Mouse (Mus musculus) neural tube, embryonic 14.5 days (tissue): ENCODE results near the gene Mis18a. TPM values are rescaled to one million over a fixed set of nuclear protein-coding genes. Genes with fewer than 3 reads are reported as not detected.

Source experiments
- ATAC-seq: fragments of 200-750 bp; cut with Nextera tagmentation; 2 replicates; pipeline ENCODE4 v1.8.0; 2017; ENCODE audit warnings: low read depth, mild to moderate bottlenecking, moderate TSS enrichment, moderate library complexity
- H3K27ac ChIP-seq: fragments of 300-500 bp; sonication (generic); 2 replicates; pipeline ENCODE4 v1.5.1; 2014; ENCODE audit warnings: low read depth, mild to moderate bottlenecking, control low read depth, low read length, moderate library complexity, mixed read lengths
- H3K27me3 ChIP-seq: fragments of 300-500 bp; sonication (generic); 2 replicates; pipeline ENCODE4 v1.6.1; 2014; ENCODE audit warnings: low read length; ENCODE audit not compliant: control insufficient read depth, insufficient read depth
- H3K36me3 ChIP-seq: fragments of 300-500 bp; sonication (generic); 2 replicates; pipeline ENCODE4 v1.6.1; 2014; ENCODE audit warnings: low read length, mixed read lengths; ENCODE audit not compliant: control insufficient read depth, insufficient read depth
- H3K4me1 ChIP-seq: fragments of 300-500 bp; sonication (generic); 2 replicates; pipeline ENCODE4 v1.6.1; 2014; ENCODE audit warnings: low read length; ENCODE audit not compliant: control insufficient read depth, insufficient read depth
- H3K4me2 ChIP-seq: fragments of 300-500 bp; sonication (generic); 2 replicates; pipeline ENCODE4 v1.6.1; 2014; ENCODE audit warnings: mild to moderate bottlenecking, low read depth, low read length, control low read depth
- H3K4me3 ChIP-seq: fragments of 300-500 bp; sonication (generic); 2 replicates; pipeline ENCODE4 v1.5.1; 2014; ENCODE audit warnings: low read depth, low read length, control low read depth, mixed read lengths
- H3K9ac ChIP-seq: fragments of 300-500 bp; sonication (generic); replicated peaks from 2 replicates; pipeline ENCODE4 v1.6.1; 2014; ENCODE audit warnings: low read depth, mild to moderate bottlenecking, control low read depth, low read length, mixed read lengths
- H3K9me3 ChIP-seq: fragments of 300-500 bp; sonication (generic); 2 replicates; pipeline ENCODE4 v1.6.1; 2016; ENCODE audit warnings: low read length; ENCODE audit not compliant: control insufficient read depth
- WGBS: fragments of 180-500 bp; shearing (Covaris S2); extraction: QIAGEN DNeasy Blood & Tissue Kit; methylation state at CpG from one replicate; pipeline ENCODE4 v1.1.7; 2014; 5-methylcytosine and 5-hydroxymethylcytosine counted together
- polyA plus RNA-seq: library from polyadenylated mRNA; unstranded; fragments of >200 nt; fragmentation: Nextera tagmentation; extraction: Ambion mirVana; gene quantifications from 2 replicates; pipeline ENCODE4 v1.2.1, GENCODE M21; 2014

Mis18a gene
- polyA plus RNA-seq, 1 experiment from 2014 or later, result 19.9 TPM

DNA sequence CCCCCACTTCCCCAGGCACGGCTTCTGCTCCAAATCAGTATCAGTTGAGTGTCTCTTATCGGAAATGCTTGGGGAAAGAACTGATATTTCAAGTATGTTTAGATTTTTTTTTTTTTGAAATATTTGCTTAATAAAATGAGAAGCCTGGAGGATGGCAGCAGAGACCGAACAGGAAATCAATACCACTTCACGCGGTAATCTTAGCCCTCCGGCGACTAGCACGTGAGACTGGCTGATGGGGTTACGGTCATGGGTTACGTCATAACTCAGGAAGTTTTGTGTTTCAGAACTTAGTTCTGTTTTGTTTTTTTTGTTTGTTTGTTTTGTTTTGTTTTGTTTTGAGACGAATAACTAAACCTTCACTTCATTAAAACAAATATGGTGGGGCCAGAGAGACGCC is 16.9 kb downstream of the Mis18a start:
- no peaks in the 10 kb centered on the region for H3K36me3 ChIP-seq
- H3K4me3 ChIP-seq, result peak overlapping the region; percentile 26
- no peaks in the 10 kb centered on the region for H3K27me3 ChIP-seq
- peak overlapping the region; percentile 44 for H3K9ac ChIP-seq
- H3K4me1 ChIP-seq, result peaks cover 11% of the 10 kb centered on the region
- peak overlapping the region; percentile 75 for H3K27ac ChIP-seq
- WGBS, result 67% methylated on average over 12 of the region's 12 CpGs
- peak overlapping the region; percentile 50 for H3K4me2 ChIP-seq
- ATAC-seq, result no peak
- no peaks in the 10 kb centered on the region for H3K9me3 ChIP-seq

DNA sequence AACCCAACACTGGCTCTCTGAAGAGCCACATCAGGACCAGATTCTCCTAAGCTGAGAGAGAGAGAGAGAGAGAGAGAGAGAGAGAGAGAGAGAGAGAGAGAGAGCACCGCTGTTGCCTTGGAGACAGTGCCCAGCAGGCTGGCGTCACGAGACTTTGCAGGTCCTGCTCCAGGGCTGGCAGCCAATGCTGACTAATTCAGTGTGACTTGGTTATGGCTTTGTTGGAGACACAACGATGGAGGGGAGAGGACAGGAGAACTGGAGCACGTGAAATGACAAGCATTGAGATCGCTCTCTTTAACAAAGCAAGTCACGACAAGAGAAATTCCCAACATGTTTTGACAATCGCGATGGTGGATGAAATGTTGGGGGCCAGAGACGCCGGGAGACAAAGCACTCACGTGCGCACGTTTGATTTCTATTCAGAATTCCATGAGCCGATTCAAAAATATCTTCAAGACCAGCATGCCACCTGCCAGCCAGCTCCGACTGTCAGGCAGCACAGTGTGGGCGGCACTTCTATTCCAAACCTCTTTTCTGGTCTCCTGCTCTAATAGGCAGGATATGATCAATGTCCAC is 17.4 kb downstream of the Mis18a start:
- H3K9ac ChIP-seq, result peak overlapping the region; percentile 44
- H3K4me2 ChIP-seq, result peak overlapping the region; percentile 50
- H3K27ac ChIP-seq, result peak overlapping the region; percentile 75
- H3K4me3 ChIP-seq, result peak overlapping the region; percentile 26
- H3K9me3 ChIP-seq, result no peaks in the 10 kb centered on the region
- H3K4me1 ChIP-seq, result peaks cover 11% of the 10 kb centered on the region
- WGBS, result 19% methylated on average over 17 of the region's 17 CpGs
- no peaks in the 10 kb centered on the region for H3K36me3 ChIP-seq
- ATAC-seq, result peak; percentile 91
- H3K27me3 ChIP-seq, result no peaks in the 10 kb centered on the region

DNA sequence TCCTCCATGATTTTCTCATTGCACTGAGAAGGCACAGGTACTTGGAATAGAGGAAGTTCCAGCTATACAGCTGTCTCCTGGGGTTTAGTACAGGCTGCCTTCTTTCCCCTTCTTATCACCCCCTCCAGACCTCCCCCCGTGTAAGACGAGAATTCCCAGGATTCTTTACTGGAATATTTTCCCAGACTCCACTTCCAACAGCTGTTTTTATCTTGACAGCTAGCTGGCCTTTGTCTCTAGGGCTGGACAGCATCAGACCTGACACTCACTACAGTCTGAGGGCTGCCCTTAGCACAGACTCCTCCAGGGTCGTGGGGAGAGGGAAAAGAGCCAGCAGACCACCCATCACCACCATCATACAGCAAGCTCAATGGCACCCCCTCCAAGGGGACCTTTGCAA is 20.9 kb downstream of the Mis18a start:
- Histone ChIP-seq H3K9me3 (no peaks in the 10 kb centered on the region), H3K4me2 (no peak overlapping the region), H3K4me1 (peaks cover 11% of the 10 kb centered on the region), H3K27me3 (no peaks in the 10 kb centered on the region), H3K4me3 (no peak overlapping the region), H3K36me3 (no peaks in the 10 kb centered on the region), H3K9ac (no peak overlapping the region), H3K27ac (no peak overlapping the region)
- WGBS, result 52% methylated on average over 3 of the region's 3 CpGs
- no peak for ATAC-seq

DNA sequence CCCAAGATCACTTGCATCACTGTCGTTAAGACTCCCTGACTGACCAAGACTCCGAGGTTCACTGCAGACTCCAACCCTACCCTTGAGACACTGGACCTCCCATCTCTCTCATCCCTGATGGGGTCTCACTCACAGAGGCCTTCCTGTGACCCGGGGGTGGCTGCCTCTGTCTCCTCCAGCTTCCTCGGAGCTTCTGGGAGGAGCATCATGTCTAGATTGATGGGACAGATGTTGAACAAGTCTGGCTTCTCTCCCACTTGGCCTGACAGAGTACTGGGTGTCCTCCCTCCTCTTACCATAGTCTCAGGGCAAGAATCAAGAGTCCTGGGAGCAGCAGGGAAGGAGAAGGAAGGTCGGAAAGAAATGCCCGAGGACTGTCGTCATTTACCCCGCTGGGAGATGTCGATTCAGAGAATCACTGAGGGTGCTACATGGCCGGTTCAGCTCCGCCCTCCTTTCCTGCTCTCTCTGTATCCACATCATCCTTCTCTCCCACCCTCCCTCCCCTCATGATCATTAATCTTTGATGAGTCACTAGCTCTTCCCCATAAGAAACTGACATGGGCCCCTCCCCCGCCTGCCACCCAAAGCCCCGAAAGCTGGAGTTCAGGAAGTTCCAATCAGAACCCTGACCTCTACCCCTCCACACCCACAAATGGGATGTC is 22.9 kb downstream of the Mis18a start:
- H3K27me3 ChIP-seq, result no peaks in the 10 kb centered on the region
- H3K36me3 ChIP-seq, result no peaks in the 10 kb centered on the region
- H3K27ac ChIP-seq, result no peak overlapping the region
- ATAC-seq, result no peak
- no peak overlapping the region for H3K4me2 ChIP-seq
- WGBS, result 77% methylated on average over 13 of the region's 13 CpGs
- peaks cover 4% of the 10 kb centered on the region; the same call in 1 of the 2 replicates for H3K4me1 ChIP-seq
- no peak overlapping the region for H3K9ac ChIP-seq
- H3K9me3 ChIP-seq, result no peaks in the 10 kb centered on the region
- H3K4me3 ChIP-seq, result no peak overlapping the region

DNA sequence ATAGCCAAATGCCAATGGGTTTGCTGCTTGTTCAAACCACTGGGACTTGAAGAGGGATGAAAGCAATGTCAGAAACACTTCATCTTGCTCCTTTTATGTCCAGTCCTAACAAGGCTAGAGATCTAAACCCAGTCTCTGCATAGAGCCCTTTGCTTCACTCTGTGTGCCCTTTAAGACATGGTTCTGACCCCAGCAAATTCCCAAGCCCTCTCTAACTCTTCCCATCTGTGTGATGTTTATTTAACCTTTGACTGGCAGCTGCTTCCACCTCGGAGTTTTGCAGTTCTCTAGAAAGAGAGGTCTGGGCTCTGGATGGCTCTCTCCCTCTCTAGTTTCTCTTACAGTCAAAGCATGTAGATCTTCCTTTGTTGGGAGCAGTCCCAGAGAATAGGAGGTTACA is 23.6 kb downstream of the Mis18a start:
- H3K4me2 ChIP-seq, result no peak overlapping the region
- ATAC-seq, result no peak
- no peaks in the 10 kb centered on the region for H3K4me1 ChIP-seq
- WGBS, result 29% methylated on average over 1 of the region's 1 CpGs
- no peaks in the 10 kb centered on the region for H3K9me3 ChIP-seq
- H3K36me3 ChIP-seq, result no peaks in the 10 kb centered on the region
- H3K4me3 ChIP-seq, result no peak overlapping the region
- no peak overlapping the region for H3K9ac ChIP-seq
- no peak overlapping the region for H3K27ac ChIP-seq
- no peaks in the 10 kb centered on the region for H3K27me3 ChIP-seq

DNA sequence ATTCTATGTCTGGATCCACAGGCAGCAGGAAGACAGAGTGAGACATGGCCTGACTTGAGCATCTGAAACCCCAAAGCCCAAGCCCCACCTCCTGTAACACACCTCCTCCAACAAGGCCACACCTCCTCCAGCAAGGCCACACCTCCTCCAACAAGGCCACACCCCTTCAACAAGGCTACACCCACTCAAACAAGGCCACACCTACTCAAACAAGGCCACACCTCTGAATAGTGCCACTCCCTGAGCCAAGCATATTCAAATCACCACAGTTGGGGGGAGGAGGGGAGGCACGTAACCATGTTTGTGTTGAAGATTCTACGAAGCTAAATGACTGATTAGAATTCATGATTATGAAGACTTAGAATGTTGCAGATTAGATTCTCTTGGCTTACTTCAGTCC is 25.7 kb downstream of the Mis18a start:
- Histone ChIP-seq H3K27me3 (no peaks in the 10 kb centered on the region), H3K36me3 (no peaks in the 10 kb centered on the region), H3K9ac (no peak overlapping the region), H3K4me1 (no peaks in the 10 kb centered on the region), H3K4me2 (no peak overlapping the region), H3K27ac (no peak overlapping the region), H3K9me3 (no peaks in the 10 kb centered on the region), H3K4me3 (no peak overlapping the region)
- ATAC-seq, result no peak
- 96% methylated on average over 2 of the region's 2 CpGs for WGBS

DNA sequence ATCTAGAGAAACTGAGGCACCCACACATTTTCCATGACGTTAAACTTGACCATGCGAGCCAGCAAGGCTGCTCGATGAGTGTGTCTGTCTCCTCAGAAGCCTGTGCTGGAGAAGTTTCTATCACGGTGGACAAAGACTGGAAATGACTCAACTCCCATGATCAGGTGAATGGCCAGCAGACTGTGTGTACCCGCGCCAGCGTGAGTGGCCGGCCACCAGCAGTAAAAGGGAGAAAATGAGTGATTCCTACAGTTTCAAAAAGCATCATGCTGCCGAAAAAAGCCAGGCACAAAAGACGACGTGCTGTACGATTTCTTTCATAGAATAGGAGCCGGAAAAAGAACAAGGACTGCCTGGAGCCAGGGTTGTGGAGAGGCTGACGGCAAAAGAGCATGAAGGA is 27.8 kb downstream of the Mis18a start:
- Histone ChIP-seq H3K4me3 (no peak overlapping the region), H3K27me3 (no peaks in the 10 kb centered on the region), H3K9ac (no peak overlapping the region), H3K36me3 (no peaks in the 10 kb centered on the region), H3K9me3 (no peaks in the 10 kb centered on the region), H3K4me2 (no peak overlapping the region), H3K27ac (no peak overlapping the region), H3K4me1 (no peaks in the 10 kb centered on the region)
- 86% methylated on average over 14 of the region's 14 CpGs for WGBS
- ATAC-seq, result no peak

DNA sequence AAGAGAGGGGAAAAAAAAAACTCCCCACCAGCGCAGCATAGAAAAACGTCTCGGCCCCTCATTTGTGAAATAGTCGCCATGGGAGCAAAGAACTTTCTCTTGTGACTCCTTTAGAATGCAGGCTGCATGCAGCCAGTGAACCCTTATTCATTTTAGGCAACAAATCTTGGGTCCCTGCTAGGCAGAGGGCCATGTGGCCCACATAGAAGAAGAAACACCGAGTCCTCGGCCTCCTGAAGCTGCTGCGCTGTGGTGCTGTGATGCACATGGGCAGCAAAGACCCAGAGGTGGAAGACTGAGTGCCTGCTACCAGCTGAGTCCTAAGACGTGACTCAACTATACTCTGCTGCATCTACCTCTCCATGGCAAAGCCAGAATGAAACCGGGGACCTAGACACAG is 30.9 kb downstream of the Mis18a start:
- H3K4me3 ChIP-seq, result no peak overlapping the region
- no peak overlapping the region for H3K4me2 ChIP-seq
- H3K4me1 ChIP-seq, result no peaks in the 10 kb centered on the region
- no peak overlapping the region for H3K27ac ChIP-seq
- 59% methylated on average over 9 of the region's 9 CpGs for WGBS
- H3K36me3 ChIP-seq, result no peaks in the 10 kb centered on the region
- no peaks in the 10 kb centered on the region for H3K27me3 ChIP-seq
- H3K9ac ChIP-seq, result no peak overlapping the region
- H3K9me3 ChIP-seq, result no peaks in the 10 kb centered on the region
- ATAC-seq, result no peak

DNA sequence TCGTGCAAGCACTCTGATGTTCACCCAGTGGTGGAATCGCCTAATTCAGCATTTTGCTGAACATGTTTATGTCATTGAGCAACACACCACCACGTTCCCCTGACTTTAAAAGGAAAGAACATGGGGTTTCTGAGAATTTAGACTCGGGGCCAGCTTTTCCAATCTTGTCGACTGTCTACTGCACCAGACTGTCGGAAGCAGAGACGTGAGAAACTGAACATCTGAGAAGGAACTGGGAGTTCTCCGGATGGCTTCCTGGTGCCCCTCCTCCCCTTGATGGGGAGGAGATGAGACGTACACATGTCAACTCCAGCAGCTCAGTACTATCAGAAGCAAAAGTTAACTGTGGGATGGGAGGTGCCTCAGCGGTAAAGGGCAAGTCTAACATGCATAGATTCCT is 32.1 kb downstream of the Mis18a start:
- Histone ChIP-seq H3K4me3 (no peak overlapping the region), H3K27me3 (no peaks in the 10 kb centered on the region), H3K4me1 (no peaks in the 10 kb centered on the region), H3K27ac (no peak overlapping the region), H3K9me3 (no peaks in the 10 kb centered on the region), H3K36me3 (no peaks in the 10 kb centered on the region), H3K4me2 (no peak overlapping the region), H3K9ac (no peak overlapping the region)
- 91% methylated on average over 10 of the region's 10 CpGs for WGBS
- no peak for ATAC-seq
